Mouse (Mus musculus) layer of hippocampus, postnatal 25 days (tissue): ENCODE measurements around the gene Rint1. TPM values are rescaled to one million over a fixed set of nuclear protein-coding genes. Genes with fewer than 3 reads are reported as not detected.
A peak's percentile ranks its signal among the peaks of the same experiment; 100 is the strongest.
"Not testable (repeated sequence)": the region's sequence is repeated elsewhere in the genome, so short reads cannot be mapped to it uniquely, and the experiment has no call there.

Experiments used
- DNase-seq, 2 experiments: peaks; one replicate each; pipeline ENCODE4 v3.0.0; 2022; ENCODE audit warnings: mixed read lengths in 2 of 2, low spot score in 1 of 2; ENCODE audit errors: extremely low spot score in 1 of 2
- total RNA-seq, 2 experiments: library from RNA; stranded (reverse); gene quantifications; 2 replicates each; pipeline ENCODE4 v1.2.3; 2021

The Rint1 gene
- total RNA-seq, 2 experiments from 2014 or later: 21.7 to 25.3 TPM

GRCm38 (mm10) chr5:23824171-23824733 is 36.7 kb downstream of the Rint1 start:
- no peak for DNase-seq

GRCm38 (mm10) chr5:23826321-23827004 is 39.0 kb downstream of the Rint1 start:
- peak; percentile 22 to 68 for DNase-seq

- DNase-seq: peak; percentile 12 to 19
Measured at GRCm38 (mm10) chr5:23830897-23831752, 43.6 kb downstream of the Rint1 start.

GRCm38 (mm10) chr5:23835691-23836090 is 48.2 kb downstream of the Rint1 start:
- DNase-seq: not testable (repeated sequence)

GRCm38 (mm10) chr5:23838158-23838557 is 50.6 kb downstream of the Rint1 start:
- no peak for DNase-seq

- DNase-seq: peak; percentile 89 to 91
Measured at GRCm38 (mm10) chr5:23843674-23844530, 56.4 kb downstream of the Rint1 start, which contains the start of gene Tomm7. TSS of gene Tomm7 (minus strand) at chr5:23844161.

- peak in 1 of 2 experiments; percentile 48 for DNase-seq
Measured at GRCm38 (mm10) chr5:23844531-23844841, 57.0 kb downstream of the Rint1 start.

- no peak for DNase-seq
Measured at GRCm38 (mm10) chr5:23845141-23845540, 57.6 kb downstream of the Rint1 start.

GRCm38 (mm10) chr5:23850345-23851159 is 63.0 kb downstream of the Rint1 start:
- DNase-seq: peak; percentile 89 to 97

GRCm38 (mm10) chr5:23851160-23851555 is 63.6 kb downstream of the Rint1 start:
- not testable (repeated sequence) for DNase-seq

- not testable (repeated sequence) for DNase-seq
Measured at GRCm38 (mm10) chr5:23852916-23853315, 65.4 kb downstream of the Rint1 start.

GRCm38 (mm10) chr5:23855484-23855883 is 68.0 kb downstream of the Rint1 start:
- no peak for DNase-seq

- DNase-seq: no peak
Measured at GRCm38 (mm10) chr5:23856164-23856563, 68.7 kb downstream of the Rint1 start.

- no peak for DNase-seq
Measured at GRCm38 (mm10) chr5:23857189-23857588, 69.7 kb downstream of the Rint1 start.

GRCm38 (mm10) chr5:23858001-23858400 is 70.5 kb downstream of the Rint1 start:
- no peak for DNase-seq

- DNase-seq: no peak
Measured at GRCm38 (mm10) chr5:23858643-23859042, 71.1 kb downstream of the Rint1 start.

- no peak for DNase-seq
Measured at GRCm38 (mm10) chr5:23859087-23859718, 71.7 kb downstream of the Rint1 start.

- DNase-seq: no peak
Measured at GRCm38 (mm10) chr5:23859896-23860295, 72.4 kb downstream of the Rint1 start.

- no peak for DNase-seq
Measured at GRCm38 (mm10) chr5:23861721-23862120, 74.2 kb downstream of the Rint1 start.
